Mouse (Mus musculus): ENCODE data around the gene Tmem251.

GRCm38 (mm10) chr12:102761668-102762067 is 18.1 kb downstream of the Tmem251 start:
- TF ChIP-seq GATA1 (IDR thresholded peaks at IDR 0.05; ENCODE audit: low read length) (no peak), TAL1 (IDR thresholded peaks at IDR 0.05; ENCODE audit: low read length) (no peak)
